19 mouse cellular contexts compared by ENCODE assay signal in the genomic region with DNA sequence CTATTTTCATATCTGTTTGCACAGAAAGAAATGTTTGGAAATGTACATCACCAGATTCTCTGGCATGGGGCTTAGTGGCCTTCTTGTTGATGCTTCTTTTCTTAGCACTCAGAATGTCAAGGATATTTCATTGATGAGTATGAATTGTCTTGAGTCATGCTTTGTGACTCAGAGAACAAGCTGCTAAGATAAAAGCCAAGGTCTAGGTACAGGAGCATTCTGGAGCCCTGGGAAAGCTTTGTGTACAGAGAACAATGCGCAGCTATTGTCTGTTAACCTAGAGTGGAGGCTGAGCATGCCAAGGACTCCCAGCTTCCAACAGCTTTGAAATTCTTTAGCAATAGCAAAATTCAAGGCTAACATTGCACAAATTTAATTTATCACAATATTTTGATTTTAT.
DNase-seq lines count a peak whose midpoint lies in the region; ATAC-seq and TF ChIP-seq lines count a peak whose summit lies in the region.
"Had no signal": no experiment of that assay in that cellular context is flagged by ENCODE, and none has a peak within 500 bp of the region (broad histone marks: within the 10 kb centered on the region; RNA-seq: fewer than 3 reads in every experiment).

No protein-coding gene starts in this region.

- H3K9ac ChIP-seq in midbrain, postnatal 0 days (replicated peaks; ENCODE audit: low read length, poor library complexity, severe bottlenecking): no peak overlapping the region
- H3K9ac ChIP-seq in intestine, embryonic 16.5 days (ENCODE audit: low read depth, low read length): no peak overlapping the region
- H3K9ac ChIP-seq: hindbrain, embryonic 14.5 days; intestine, embryonic 15.5 days; midbrain, embryonic 12.5 days had no signal

- 83% methylated on average over 1 of the region's 1 CpGs for WGBS in midbrain, postnatal 0 days
- 90% methylated on average over 1 of the region's 1 CpGs for WGBS in midbrain, embryonic 10.5 days
- WGBS in intestine, embryonic 16.5 days: 75% methylated on average over 1 of the region's 1 CpGs

- no peaks in the 10 kb centered on the region for H3K4me1 ChIP-seq in midbrain, postnatal 0 days (ENCODE audit: insufficient read depth, low read length)
- H3K4me1 ChIP-seq in midbrain, embryonic 10.5 days: no peaks in the 10 kb centered on the region
- no peaks in the 10 kb centered on the region for H3K4me1 ChIP-seq in intestine, embryonic 16.5 days (ENCODE audit: control insufficient read depth, insufficient read depth, low read length)
- H3K4me1 ChIP-seq: intestine, embryonic 15.5 days; limb, embryonic 10.5 days; midbrain, embryonic 12.5 days had no signal

- H3K9me3 ChIP-seq in midbrain, postnatal 0 days (ENCODE audit: low read length): no peaks in the 10 kb centered on the region
- no peaks in the 10 kb centered on the region for H3K9me3 ChIP-seq in midbrain, embryonic 10.5 days (replicated peaks)
- H3K9me3 ChIP-seq in intestine, embryonic 16.5 days (ENCODE audit: control insufficient read depth, low read length): no peaks in the 10 kb centered on the region
- H3K9me3 ChIP-seq: intestine, embryonic 15.5 days; limb, embryonic 10.5 days; midbrain, embryonic 12.5 days had no signal

- TF ChIP-seq CTCF in midbrain, postnatal 0 days (IDR thresholded peaks at IDR 0.05): no peak

- H3K27ac ChIP-seq in midbrain, postnatal 0 days (ENCODE audit: low read depth, low read length): peak overlapping the region; percentile 18; the same call in 1 of the 2 replicates
- H3K27ac ChIP-seq in midbrain, embryonic 10.5 days (replicated peaks): no peak overlapping the region
- H3K27ac ChIP-seq in intestine, embryonic 16.5 days (ENCODE audit: low read length): no peak overlapping the region
- H3K27ac ChIP-seq: hindbrain, embryonic 14.5 days; intestine, embryonic 15.5 days; limb, embryonic 10.5 days; midbrain, embryonic 12.5 days had no signal

- H3K27me3 ChIP-seq in midbrain, postnatal 0 days (ENCODE audit: insufficient read depth, low read length): no peaks in the 10 kb centered on the region
- H3K27me3 ChIP-seq in midbrain, embryonic 10.5 days (ENCODE audit: low read depth, poor library complexity, severe bottlenecking): no peaks in the 10 kb centered on the region
- H3K27me3 ChIP-seq in intestine, embryonic 16.5 days (replicated peaks; ENCODE audit: control insufficient read depth, insufficient read depth, low read length): no peaks in the 10 kb centered on the region
- H3K27me3 ChIP-seq: intestine, embryonic 15.5 days; midbrain, embryonic 12.5 days had no signal

- DNase-seq in adrenal gland, adult 2 months: peak; percentile 66
- DNase-seq in adrenal gland, postnatal 25 days: no peak
- DNase-seq in midbrain, postnatal 0 days (ENCODE audit: low spot score): no peak
- no peak for DNase-seq in midbrain, embryonic 10.5 days (ENCODE audit: low spot score)
- DNase-seq in NIH3T3 (ENCODE audit: low read depth): peak; percentile 9
- peak; percentile 8 for DNase-seq in fibroblast of lung, adult 2 months (ENCODE audit: low read depth)
- DNase-seq: cerebellum, adult 18-20 months; cerebellum, postnatal 36 days; gastrocnemius, postnatal 25 days; lung, adult 2 months; lung, postnatal 36 days; thymus, postnatal 4 days had no signal

- no peak overlapping the region for H3K4me2 ChIP-seq in midbrain, postnatal 0 days (ENCODE audit: low read depth, low read length, poor library complexity, severe bottlenecking)
- no peak overlapping the region for H3K4me2 ChIP-seq in intestine, embryonic 16.5 days (ENCODE audit: low read depth, low read length)
- H3K4me2 ChIP-seq: hindbrain, embryonic 14.5 days; intestine, embryonic 15.5 days; liver, embryonic 11.5 days; midbrain, embryonic 12.5 days had no signal

- no peaks in the 10 kb centered on the region for H3K36me3 ChIP-seq in midbrain, postnatal 0 days (ENCODE audit: insufficient read depth, low read length)
- no peaks in the 10 kb centered on the region for H3K36me3 ChIP-seq in midbrain, embryonic 10.5 days
- H3K36me3 ChIP-seq in intestine, embryonic 16.5 days (ENCODE audit: control insufficient read depth, insufficient read depth, low read length): no peaks in the 10 kb centered on the region
- H3K36me3 ChIP-seq: intestine, embryonic 15.5 days; limb, embryonic 10.5 days; midbrain, embryonic 12.5 days had no signal

- ATAC-seq in midbrain, postnatal 0 days (ENCODE audit: low FRiP score): no peak
- ATAC-seq in CD4-positive, CD25-positive, alpha-beta regulatory T cell, adult 4 months: no peak
- no peak for ATAC-seq in intestine, embryonic 16.5 days
- ATAC-seq: intestine, embryonic 15.5 days had no signal

- H3K4me3 ChIP-seq in midbrain, postnatal 0 days (ENCODE audit: low read depth, low read length): no peak overlapping the region
- H3K4me3 ChIP-seq in midbrain, embryonic 10.5 days: no peak overlapping the region
- H3K4me3 ChIP-seq in intestine, embryonic 16.5 days (ENCODE audit: low read length): no peak overlapping the region
- H3K4me3 ChIP-seq: intestine, embryonic 15.5 days; limb, embryonic 10.5 days; midbrain, embryonic 12.5 days had no signal

Comparison
In these comparisons a context has a peak if more than half of its experiments do, and no peak if none do; other contexts are left out.
1. DNase-seq: peak in adrenal gland, adult 2 months (single experiment), NIH3T3 (single experiment) and fibroblast of lung, adult 2 months (single experiment); none in adrenal gland, postnatal 25 days (single experiment), midbrain, postnatal 0 days (single experiment) and midbrain, embryonic 10.5 days (single experiment).